Mouse (Mus musculus): ENCODE measurements around the gene Bmpr1b. TPM values are rescaled to one million over a fixed set of nuclear protein-coding genes. Genes with fewer than 3 reads are reported as not detected.

Gene Bmpr1b
- total RNA-seq, 2 experiments from 2014 or later, result not detected

Other genes with a start within 250 kb of the Bmpr1b start
- gene Pdlim5, start 226.3 kb upstream of the Bmpr1b start, total RNA-seq (2015; ENCODE audit: low replicate concordance), result 3.6 and 22.6 TPM in 2 replicates
- 5.5 and 6.5 TPM in 2 replicates for gene Pdlim5, start 226.3 kb upstream of the Bmpr1b start, total RNA-seq (2017; ENCODE audit: low replicate concordance)

All from erythroid progenitor cell, adult 5-6 weeks (primary cell).